Mouse (Mus musculus) brown adipose tissue, adult 24 weeks (tissue): ENCODE results near the gene Pramel6. TPM values are rescaled to one million over a fixed set of nuclear protein-coding genes. Genes with fewer than 3 reads are reported as not detected.

ENCODE experiments used
- polyA plus RNA-seq: library from polyadenylated mRNA; stranded (reverse); fragments of >200 nt; gene quantifications from 2 replicates; pipeline ENCODE4 v1.2.4, GENCODE M21; 2012; ENCODE audit not compliant: missing spikeins, insufficient read depth, insufficient read length

Pramel6 gene
- polyA plus RNA-seq, 1 experiment = not detected

Other genes starting within 250 kb of the Pramel6 start
- gene Olfr1116, start 239.0 kb upstream of the Pramel6 start, polyA plus RNA-seq = not detected in 2 replicates
- not detected in 2 replicates for gene Olfr1118, start 199.0 kb upstream of the Pramel6 start, polyA plus RNA-seq
- not detected in 2 replicates for gene Olfr1120, start 151.8 kb upstream of the Pramel6 start, polyA plus RNA-seq
- not detected in 2 replicates for gene Olfr1121, start 136.7 kb upstream of the Pramel6 start, polyA plus RNA-seq
- not detected in 2 replicates for gene Olfr1122, start 120.7 kb upstream of the Pramel6 start, polyA plus RNA-seq
- not detected in 2 replicates for gene Olfr1123, start 89.9 kb upstream of the Pramel6 start, polyA plus RNA-seq
- not detected in 2 replicates for gene Olfr1124, start 76.3 kb upstream of the Pramel6 start, polyA plus RNA-seq
- not detected in 2 replicates for gene Olfr1126, start 52.6 kb upstream of the Pramel6 start, polyA plus RNA-seq
- not detected in 2 replicates for gene Pramel7, start 9.5 kb upstream of the Pramel6 start, polyA plus RNA-seq
- not detected in 2 replicates for gene Olfr153, start 25.2 kb downstream of the Pramel6 start, polyA plus RNA-seq
- not detected in 2 replicates for gene Olfr1128, start 39.0 kb downstream of the Pramel6 start, polyA plus RNA-seq
- gene Olfr1129, start 67.3 kb downstream of the Pramel6 start, polyA plus RNA-seq = not detected in 2 replicates
- gene Olfr1130, start 99.6 kb downstream of the Pramel6 start, polyA plus RNA-seq = not detected in 2 replicates
- gene Olfr1131, start 120.5 kb downstream of the Pramel6 start, polyA plus RNA-seq = not detected in 2 replicates
- gene Olfr1132, start 131.0 kb downstream of the Pramel6 start, polyA plus RNA-seq = not detected in 2 replicates
- gene Olfr1133, start 140.8 kb downstream of the Pramel6 start, polyA plus RNA-seq = not detected in 2 replicates
- gene Olfr1134, start 151.9 kb downstream of the Pramel6 start, polyA plus RNA-seq = not detected in 2 replicates
- not detected in 2 replicates for gene Olfr1135, start 167.1 kb downstream of the Pramel6 start, polyA plus RNA-seq
- not detected in 2 replicates for gene Olfr1136, start 187.4 kb downstream of the Pramel6 start, polyA plus RNA-seq
- gene Olfr1137, start 206.6 kb downstream of the Pramel6 start, polyA plus RNA-seq = not detected in 2 replicates
- gene Olfr1138, start 233.4 kb downstream of the Pramel6 start, polyA plus RNA-seq = not detected in 2 replicates
- gene Olfr1140, start 237.2 kb downstream of the Pramel6 start, polyA plus RNA-seq = not detected in 2 replicates
- not detected in 2 replicates for gene Olfr1141, start 247.4 kb downstream of the Pramel6 start, polyA plus RNA-seq